Mouse (Mus musculus) liver, postnatal 0 days (tissue): ENCODE data around the gene Sorbs1.

Experiments
- CTCF ChIP-seq: sonication (generic); IDR thresholded peaks from 2 replicates; pipeline ENCODE4 v1.5.1; 2016; ENCODE audit warnings: antibody characterized with exemption, low read depth
- EP300 ChIP-seq: IDR thresholded peaks from 2 replicates; pipeline ENCODE4 v1.6.1; 2016; ENCODE audit warnings: antibody characterized with exemption, low read depth, mild to moderate bottlenecking

GRCm38 (mm10) chr19:40372679-40373078, 140.9 kb downstream of the Sorbs1 start:
- TF ChIP-seq CTCF = no peak
- no peak for TF ChIP-seq EP300
